Mouse (Mus musculus): ENCODE data around the gene Fam184a.

Gene Fam184a

DNA sequence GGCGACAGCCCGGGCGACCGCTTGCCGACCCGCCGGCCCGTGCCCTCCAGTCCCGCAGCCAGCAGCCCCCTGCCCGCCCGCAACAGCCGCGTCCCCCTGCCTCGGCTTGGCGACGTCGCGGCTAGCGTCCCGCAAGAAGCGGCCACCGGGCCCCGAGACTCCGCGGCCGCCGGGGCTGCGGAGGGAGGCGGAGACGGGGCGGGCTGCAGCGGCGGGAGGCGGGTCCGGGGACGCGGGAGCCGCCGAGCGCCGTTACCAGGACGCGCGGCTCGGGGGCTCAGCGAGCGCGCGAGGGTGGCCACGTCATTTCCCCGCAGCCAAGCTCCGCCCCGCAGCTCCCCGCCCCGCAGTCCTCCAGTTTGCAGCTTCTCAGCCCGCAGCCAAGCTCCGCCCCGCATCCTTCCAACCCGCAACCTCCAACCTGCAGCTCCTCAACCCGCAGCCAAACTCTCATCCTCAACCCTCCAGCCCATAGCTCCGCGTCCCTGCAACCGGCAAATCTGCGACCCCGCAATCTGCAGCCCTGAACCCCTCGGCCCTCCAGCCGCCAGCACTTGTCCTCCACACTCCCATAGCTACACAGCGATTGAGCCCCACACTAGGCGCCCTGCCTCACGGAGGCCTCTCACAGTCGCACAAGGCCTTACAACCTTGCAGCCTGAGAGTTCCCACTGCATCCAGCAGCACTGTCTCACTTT lies at the start of gene Fam184a:
TSS of gene Fam184a (minus strand) at position 169 of the 698 bp plus-strand sequence.
- DNase-seq: peak; percentile 93 to 96

DNA sequence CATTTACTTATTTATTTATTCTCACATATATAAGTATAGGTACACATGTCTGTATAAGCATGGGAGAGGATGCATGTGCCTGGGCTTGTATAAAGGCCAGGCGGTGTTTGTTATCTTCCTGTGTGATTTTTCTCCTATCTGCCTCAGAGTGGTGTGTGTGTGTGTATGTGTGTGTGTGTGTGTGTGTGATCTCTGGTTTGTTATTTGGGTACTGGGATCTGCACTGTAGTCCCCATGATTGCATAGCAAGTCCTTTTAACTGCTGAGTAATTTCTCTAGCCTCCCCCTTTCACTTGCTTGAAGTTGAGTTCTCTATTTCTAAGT lies 45.3 kb upstream of the Fam184a start:
- no peak for DNase-seq

DNA sequence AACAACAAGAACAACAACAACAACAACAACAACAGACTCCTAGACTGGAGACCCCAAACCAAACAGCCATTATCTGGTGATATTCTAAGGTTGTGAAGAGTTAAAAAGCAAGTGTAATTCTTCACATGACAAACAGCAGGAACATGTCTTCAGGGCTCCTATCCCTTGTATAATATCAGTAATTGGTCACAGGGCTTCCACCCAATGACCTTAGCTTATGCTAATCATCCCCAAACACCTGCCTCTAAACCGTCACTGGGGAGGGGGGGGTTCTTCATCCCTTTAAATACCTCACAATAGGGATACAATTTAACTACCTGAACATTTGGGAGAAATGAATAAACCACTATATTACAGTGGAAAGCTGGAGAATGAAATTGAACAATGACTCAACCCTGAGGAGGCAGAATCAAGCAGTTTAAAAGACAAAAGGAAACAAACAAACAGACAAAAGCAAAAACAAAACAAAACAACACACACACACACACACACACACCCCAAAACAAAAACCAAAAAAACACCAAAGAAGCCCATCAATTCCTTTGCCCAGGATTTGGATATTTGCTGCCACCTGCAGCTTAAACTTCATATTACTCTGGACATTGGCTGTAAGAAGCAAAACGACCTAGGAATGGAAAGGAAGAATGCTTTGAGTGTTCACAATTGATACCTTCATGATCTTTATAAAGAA lies 44.8 kb upstream of the Fam184a start:
- peak; percentile 56 to 63 for DNase-seq

DNA sequence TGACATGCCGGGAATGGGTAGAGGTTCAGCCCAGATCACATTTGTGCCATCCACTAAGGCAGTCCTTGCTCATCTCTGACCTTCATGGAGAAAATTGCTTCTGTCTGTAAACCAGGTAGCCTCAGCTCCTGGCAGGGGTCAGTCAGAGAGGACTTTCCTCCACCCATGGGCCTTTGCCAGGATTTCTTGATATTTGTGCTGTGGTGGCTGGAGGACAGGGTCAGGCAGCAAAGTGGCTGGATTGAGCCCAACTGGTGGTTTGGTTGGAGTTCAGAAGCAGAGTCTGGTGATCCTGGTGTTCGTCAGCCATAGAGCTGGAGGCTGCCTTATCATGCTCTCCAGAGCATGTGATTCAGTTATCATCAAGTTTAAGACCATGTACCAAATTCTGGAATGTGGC lies 40.4 kb upstream of the Fam184a start:
- DNase-seq: no peak

DNA sequence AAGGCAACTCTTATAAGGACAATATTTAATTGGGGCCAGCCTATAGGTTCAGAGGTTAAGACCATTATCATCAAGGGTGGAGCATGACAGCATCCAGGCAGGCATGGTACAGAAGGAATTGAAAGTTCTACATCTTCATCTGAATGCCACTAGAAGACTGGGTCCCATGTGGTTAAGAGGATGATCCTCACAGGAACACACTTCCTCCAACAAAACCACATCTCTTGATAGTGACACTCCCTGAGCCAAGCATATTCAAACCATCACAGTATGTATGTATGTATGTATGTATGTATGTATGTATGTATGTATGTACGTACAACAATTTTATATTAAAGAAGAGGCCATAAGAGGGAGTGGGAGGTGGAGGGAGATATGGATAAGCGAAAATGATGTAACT lies 25.7 kb upstream of the Fam184a start:
- no peak for DNase-seq

DNA sequence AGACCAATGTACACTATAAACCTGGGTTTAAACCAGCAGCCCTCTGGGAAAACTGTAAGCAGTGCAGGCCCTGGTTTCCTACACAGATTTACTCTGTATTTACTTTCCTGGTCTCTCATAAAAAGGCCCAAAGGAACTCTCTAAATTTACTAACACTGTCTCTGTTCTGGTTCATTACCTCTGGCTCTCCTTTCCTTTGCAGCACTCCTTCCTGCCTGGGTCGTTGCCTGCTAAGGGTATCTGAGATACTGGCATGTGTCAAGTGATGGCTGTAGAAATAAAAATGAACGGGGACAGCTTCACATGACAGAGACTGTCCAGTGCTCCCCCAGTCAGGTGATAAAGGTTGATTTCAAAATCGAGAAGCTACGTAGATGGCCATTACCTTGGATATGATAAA lies 21.8 kb upstream of the Fam184a start:
- DNase-seq: no peak

DNA sequence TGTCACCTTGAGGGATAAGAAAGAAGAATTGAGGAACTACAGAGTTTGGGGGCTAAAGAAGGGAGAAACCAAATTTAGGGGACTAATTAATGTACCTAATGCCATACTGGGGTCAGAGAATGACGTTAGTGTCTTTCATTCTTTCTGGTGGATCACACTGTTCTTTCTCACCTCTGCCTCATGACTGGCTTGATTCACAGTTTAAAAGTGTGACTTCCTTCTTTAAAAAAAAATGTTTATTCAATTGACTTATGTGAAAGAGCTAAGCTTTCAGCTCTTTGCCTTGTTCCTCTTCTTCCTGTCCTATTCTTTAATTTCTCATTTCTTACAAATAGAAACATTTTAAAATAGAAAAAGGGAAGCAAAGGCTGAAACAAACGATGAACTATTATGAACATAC lies 20.6 kb upstream of the Fam184a start:
- no peak for DNase-seq

DNA sequence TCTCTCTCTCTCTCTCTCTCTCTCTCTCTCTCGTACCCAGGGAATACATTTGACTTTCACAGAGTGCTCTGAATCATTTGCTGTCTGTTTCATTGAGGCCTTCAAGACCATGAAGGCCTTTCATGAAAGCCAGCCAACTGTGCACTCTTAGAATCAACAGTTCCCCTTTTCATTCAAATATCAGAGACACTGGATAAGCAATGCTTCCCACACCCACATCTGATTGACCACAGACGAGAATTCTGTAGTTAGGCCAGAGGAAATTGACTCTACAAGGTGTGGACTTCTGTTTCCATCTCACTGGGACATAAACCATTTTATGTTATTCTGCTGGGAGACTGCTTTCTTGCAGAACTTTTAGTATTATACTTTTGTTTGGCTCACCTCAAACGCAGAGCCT lies 17.8 kb upstream of the Fam184a start:
- DNase-seq: no peak

DNA sequence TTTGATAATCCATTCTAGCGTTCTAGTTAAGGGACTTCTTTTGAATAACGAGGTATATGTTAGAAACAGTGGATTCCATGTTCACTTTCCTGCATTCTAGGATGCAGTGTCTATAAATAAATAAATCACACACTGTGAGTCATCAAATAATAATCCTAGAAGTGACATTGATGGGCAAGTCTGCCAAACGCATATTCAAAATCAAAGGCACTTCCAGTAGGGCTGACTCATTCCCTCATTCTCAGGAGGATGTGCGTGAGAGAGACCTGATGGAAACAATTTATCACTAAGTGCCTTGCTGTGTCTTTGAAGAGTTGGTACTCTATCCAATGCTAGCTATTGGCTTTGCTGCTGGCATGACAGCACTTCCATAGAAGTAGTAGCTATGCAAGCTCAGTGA lies 14.5 kb upstream of the Fam184a start:
- DNase-seq: no peak

DNA sequence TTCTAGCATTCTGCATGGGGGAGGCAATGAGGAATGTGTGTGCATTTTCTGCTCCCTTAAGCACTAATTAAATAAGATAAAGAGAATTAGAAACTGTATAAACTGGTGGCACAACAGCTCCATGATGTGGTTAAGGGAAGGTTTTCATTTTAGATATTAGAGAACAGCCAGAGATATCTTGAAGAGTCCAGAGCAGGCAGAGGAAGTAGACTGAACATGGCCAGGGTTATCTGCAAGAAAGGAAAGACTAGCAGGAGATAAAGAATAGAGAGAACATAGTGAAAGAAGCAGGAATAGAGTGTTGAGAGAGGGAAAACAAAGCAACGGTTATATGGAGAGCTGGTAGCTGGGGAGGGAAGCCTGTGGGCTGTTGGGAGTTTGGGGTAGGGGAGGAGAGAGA lies 1.8 kb upstream of the Fam184a start:
- no peak for DNase-seq

DNA sequence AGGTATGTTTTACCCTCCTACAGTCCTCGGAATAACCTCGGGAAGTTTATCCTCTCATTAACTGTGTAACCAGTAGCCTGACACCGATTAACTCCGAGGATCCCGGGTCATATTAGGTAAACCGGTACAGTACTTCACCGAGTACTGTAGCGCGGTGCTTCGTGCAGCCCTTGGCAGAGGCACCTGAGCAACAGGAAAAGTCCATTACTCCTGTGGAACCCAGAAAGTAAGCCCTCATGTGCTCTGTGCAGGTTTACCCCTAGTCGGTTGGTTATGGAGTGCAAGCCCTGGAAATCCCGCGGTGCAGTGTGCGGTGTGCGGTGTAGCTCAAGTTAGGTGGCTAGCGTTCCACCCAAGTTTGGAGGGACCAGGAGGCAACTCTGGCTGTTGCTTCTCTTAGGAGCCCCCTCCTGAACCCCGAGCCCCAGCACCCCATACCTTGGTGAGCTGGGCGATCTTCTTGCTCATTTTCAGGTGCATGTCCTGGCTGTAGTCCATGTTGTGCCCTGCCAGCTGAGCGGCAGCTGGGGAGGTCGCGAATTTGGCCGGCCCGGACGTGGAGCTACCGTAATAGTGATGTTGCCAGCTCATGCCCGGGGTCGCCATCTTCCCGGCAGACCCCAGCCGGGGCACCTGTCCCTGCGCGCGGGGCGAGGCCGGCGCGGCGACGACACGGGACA lies 508 bp downstream of the Fam184a start:
- DNase-seq: peak in 1 of 2 experiments; percentile 46

DNA sequence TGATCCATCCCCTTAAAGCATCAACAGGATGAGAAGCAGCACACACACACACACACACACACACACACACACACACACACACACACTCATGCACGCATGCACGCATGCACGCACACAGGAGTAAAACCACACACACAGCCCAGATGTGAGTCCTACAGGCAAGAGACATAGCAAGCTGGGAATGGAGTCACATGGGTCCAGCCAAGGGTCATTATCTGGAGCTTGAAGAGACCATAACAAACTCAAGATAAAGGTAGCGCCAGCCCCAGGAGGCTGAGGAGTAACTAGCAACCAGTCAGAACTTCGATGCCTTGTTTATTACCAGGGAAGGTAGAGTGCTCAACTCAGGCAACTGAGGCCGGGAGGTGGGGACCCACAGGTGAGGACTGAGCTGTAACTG lies 4.9 kb downstream of the Fam184a start:
- DNase-seq: no peak

DNA sequence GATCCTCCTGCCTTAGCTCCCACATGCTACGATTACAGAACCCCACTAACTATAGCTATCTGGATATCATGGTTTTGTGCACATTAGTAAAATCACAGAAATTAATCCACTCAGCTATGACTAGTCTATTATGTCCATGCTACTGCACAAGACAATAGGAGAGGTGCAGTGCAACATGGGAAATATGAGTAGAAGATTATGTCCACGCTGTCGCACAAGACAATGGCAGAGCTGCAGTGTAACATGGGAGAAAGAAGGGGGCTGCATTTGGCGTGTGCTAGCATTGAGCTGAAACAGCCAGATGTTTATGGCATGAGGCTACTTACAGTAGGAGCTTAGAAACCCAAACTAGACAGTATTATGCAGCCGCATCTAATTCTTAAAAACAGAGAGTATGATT lies 8.0 kb downstream of the Fam184a start:
- no peak for DNase-seq

DNA sequence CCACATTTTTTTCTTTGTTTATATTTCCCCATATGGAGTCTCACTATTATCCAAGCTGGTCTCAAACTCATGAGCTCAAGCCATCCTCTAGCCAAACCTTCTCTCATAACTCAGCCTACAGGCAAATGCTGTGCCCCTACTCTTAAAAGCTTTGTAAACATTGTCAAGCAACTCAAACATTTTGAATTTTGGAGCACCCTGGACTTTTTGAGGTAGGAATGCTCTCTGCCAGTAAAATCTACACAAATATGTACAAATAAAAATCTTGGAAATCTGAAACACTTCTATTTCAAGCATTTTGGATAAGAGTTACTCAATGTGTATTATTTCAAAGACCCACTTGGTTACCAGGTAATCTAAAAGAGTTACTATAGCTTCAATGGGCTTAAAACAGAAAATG lies 10.9 kb downstream of the Fam184a start:
- DNase-seq: no peak

DNA sequence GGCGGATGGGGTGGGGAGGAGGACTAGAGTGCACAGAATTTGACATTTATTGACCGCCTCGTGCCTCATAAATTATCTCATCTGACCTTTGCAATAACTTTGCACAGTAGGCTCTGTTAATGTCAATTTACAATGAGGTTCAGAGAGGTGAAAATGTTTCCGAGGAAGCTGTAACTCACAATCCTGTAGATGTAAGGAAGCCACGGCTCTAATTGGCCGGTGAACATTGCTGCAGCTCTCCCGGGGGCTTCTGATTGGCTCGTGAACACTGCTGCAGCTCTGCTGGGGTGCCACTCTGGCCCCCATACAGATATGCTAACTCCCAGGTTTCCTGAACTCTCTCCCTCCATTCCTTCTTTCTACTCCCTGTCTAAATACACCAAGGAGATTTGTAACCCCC lies 12.1 kb downstream of the Fam184a start:
- DNase-seq: no peak

DNA sequence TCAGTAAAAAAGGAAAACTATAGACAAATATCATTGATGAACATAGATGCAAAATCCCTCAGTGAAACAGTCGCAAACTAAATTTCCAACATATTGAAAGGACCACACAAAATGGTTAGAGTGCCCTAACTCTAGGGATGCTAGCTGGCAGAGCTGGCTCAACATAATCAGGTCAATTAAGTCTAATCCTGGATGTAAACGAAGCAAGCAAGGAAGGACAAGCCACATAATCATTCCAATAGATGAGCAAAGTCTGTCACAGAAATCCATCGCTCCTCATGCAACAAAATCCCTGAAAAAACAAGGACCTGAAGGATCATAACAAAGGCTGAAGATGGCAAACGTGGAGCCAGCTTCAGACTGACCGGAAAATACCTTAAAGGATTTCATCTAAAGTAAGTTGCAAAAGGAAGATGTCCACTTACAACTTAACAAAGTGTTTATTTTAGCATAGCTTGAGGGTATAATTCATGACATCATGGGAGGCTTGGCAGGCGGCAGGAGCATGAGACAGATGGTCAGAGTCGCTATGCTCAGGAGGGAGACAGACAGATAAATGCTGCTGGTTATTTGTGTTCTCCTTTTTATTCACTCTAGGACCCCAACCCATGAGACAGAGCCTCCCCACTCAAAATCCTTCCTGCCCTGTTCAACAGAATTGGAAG lies 15.6 kb downstream of the Fam184a start:
- DNase-seq: peak; percentile 70 to 79

DNA sequence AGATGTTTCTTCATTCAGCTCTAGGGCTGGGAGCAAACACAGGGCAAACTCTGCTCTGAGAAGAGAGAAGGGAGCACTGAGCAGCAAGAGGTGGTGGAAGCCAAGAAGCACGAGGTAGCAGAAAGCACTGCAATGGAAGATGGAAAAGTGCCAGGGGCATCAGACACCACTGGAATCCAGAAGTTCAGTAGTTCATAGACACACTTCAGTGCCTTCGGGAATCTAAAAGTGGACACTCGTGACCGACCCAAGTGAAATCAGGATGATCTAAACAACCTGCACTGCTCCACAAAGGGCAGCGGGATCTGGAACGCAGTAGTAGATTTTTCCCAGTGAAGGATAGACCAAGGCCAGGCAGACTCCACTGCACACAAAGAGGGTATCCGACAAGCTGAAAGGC lies 18.6 kb downstream of the Fam184a start:
- no peak for DNase-seq

DNA sequence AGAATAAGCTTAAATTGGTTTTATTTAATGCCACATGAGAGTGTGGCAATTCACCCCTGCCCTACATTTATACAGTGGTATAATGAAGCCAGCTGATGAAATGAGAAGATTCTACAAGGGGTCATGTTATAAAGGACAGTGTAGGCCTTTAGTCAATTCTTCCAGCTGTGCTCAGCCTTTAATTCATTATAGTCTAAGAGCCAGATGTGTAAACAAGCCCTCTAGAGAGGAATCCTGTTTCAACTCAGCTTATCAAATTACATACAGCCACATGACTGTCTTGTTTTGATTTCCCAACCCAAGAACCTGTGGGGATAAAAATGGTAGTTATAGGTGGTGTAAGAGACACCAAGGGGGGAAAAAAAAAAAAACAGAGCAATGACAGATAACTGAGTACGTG lies 22.0 kb downstream of the Fam184a start:
- DNase-seq: no peak

DNA sequence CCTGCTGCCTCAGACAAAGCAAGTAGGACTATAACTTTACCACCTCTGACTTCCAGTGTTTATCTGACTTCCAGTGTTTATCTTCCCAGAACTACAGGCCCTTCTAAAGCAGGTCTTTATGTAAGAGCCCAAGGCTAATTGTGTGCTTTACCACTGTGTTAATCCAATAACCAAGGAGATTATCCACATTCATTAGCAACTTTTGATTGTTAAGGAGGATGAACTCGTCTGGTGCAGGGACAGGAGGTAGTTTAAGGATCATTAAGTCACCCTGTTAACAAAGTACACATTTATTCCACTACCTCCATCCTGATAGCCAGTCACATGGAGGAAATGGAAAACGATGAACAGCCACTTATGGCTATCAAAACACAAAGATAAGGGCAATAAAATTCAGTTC lies 25.6 kb downstream of the Fam184a start:
- DNase-seq: no peak

DNA sequence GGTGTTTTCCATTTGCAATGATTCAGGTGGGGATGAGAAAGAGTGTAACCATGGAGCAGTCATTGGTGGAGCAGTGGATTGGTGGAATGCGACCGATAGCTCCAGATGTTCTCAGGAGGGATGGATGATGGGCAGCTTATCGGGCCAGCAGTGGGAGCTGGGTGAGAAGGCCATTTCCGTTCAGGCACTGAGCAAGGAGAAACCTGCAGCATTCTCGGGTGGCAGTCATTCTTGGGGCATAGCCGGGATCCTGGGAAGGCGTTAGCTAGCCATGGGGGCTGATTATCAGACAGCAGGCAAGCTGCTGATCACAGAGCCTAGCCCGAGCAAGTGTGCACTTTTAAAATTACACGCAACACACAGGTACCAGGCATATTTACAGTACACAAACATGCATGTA lies 46.4 kb downstream of the Fam184a start:
- DNase-seq: peak; percentile 44 to 52

DNA sequence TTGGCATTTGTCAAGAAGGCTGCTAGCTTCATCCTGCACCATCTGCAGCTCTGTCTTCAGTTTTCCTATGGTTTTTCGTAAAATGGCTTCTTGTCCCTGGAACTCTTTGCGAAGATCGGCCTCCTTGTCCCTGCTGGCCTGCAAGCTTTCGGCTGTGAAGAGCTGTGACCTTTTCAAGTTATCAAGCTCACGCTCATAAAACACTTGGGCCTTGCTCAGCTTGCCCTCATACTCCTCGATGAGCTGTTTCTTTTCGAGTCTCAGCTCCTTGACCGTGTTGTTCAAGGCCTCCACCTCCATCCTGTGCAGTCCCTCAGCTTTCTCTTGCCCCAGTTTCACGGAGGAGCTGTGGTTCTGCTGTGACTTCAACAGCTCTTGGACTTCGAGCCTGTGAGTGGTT lies 52.4 kb downstream of the Fam184a start:
- no peak for DNase-seq

DNA sequence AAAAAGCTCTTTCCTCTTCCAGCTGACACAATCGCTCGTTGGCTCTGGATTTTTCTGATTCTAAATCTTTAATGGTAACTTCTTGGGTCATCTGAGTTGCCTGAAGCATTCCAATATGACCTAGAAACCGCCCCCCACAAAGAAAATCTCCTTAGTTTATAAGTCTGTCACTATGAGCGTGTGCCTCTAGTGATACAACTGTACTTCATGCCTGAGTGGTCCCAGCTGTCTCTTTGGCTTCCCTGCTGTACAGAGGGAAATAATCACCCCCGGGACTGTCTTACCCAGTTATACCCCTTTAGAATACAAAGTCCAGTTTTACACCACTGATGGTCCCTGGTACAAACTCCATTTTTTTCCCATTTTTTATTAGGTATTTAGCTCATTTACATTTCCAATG lies 56.2 kb downstream of the Fam184a start:
- no peak for DNase-seq

DNA sequence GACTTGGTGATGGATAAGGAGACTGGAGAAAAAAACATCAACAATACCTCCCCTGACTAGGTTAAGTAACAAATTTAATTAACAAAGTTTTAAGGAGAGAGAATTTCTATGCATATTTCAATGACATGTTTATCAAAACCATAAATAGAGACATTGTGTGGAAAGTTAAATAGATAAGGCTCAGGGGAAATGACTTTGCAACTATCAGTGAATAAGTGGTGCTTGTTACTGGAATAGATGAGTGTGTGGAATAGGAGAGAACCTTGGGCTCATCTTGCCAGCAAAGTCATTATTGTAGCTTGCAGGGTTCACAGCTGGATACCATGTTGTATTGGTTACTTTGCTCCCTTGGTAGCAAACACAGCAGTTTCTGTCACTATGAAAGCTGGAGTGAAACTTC lies 59.7 kb downstream of the Fam184a start:
- no peak for DNase-seq

Data from cerebellum, adult 18-20 months (tissue).